Mouse (Mus musculus): ENCODE results near the gene Hs3st3b1. TPM values are rescaled to one million over a fixed set of nuclear protein-coding genes. Genes with fewer than 3 reads are reported as not detected.

Hs3st3b1 gene
- total RNA-seq (2021): under 1 TPM; 0.52 to 0.63 TPM

- DNase-seq: peak; percentile 65 to 68
These were observed at the start of gene Hs3st3b1 for GRCm38 (mm10) chr11:63922091-63922621. Hs3st3b1 (minus strand) TSS chr11:63922290.

GRCm38 (mm10) chr11:63971462-63971861, 49.4 kb upstream of the Hs3st3b1 start:
- no peak for DNase-seq

DNA sequence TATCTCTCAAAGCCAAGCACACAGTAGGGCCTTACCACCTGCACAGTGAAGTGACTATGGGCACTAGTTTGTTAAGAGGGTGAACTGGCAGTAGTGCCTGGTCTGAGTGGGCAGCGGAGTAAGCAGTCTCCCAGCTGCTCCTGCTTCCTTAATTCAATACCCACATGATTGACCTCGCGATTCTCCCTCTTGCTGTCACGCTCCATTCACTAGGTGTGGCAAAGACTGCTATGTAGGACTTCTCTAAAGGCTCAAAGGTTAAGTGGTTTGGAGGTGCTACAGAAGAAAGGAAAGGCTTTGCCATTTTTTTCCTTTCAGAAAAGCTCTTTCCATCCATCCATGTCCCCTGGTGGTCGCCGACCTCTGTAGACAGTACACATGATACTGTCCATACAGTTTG, 48.7 kb upstream of the Hs3st3b1 start:
- DNase-seq: no peak

GRCm38 (mm10) chr11:63969205-63969910, 47.3 kb upstream of the Hs3st3b1 start:
- no peak for DNase-seq

- DNase-seq: no peak
These were observed 46.4 kb upstream of the Hs3st3b1 start for GRCm38 (mm10) chr11:63968388-63969035.

DNA sequence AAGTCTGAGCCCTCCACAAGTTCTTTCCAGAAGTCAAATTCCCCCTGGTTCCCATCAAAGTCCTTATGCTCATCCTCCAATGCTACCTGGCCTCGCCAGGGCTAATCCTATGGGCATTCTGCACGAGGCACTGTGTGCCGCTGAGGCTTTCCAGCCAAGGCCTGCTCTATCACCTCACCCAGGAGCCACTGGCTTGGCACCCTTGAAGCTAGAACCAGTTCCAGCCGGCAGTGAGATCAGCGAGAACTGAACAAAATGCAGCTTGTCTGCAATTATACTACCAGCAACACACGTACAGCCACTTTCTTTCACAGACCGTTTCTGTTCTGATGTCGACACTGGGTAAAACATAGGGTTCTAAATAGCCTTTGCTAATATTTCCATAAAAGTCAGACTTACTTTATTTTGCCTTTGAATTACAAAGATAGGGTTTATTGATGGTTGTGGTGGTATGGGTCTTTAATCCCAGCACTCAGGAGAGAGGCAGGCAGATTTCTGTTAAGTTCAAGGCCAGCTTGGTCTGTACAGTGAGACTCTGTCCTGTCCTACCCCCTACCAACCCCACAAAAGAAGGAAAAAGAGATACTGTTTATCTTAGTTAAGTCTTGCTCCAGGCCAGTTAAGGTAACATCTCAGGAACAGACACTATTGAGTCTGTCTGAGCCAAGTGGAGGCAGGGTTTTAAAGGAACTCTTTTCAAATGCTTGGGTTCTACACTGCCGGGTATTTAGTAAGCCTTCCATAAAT, 45.7 kb upstream of the Hs3st3b1 start:
- no peak for DNase-seq

GRCm38 (mm10) chr11:63965437-63965836, 43.3 kb upstream of the Hs3st3b1 start:
- DNase-seq: no peak

DNA sequence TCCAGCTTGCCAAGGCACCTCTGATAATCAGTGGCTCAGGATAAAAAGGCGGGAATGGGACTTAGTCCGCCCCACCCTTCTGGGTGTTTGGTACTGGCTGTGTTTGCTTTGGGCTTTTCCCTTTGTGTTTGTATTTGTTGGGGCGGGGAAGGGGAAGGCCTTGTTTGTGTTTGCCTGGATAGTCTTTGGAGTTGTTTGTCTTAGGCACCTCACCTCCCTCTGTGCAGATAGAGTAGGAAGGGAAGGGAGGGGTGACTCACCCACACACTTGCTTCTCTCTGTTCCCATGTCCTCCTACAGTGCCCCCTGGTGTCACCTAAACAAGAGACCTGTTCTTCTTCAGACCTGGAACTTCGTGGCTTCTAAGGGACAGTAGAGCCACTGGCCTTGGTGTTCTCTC, 35.1 kb upstream of the Hs3st3b1 start:
- no peak for DNase-seq

- no peak for DNase-seq
These were observed 34.7 kb upstream of the Hs3st3b1 start for GRCm38 (mm10) chr11:63956748-63957147.

DNA sequence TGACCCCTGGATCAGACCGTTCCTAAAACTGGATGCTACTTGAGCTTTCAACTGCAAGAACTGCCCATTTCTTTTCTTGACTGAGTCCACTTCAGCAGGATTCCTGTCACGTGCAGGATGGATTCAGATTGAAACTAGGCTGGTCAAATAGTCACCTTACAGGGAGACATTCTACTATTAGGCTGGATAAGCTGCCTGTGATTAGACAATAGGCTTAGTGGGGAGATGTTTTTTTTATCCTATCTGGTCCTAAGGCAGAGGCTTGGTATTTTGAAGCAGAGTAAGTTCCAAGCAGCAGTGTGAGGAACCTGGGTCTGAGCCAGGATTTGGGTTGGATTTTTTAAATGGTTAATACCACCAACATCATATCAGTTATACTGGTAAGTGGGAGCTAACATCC, 31.8 kb upstream of the Hs3st3b1 start:
- no peak for DNase-seq

DNA sequence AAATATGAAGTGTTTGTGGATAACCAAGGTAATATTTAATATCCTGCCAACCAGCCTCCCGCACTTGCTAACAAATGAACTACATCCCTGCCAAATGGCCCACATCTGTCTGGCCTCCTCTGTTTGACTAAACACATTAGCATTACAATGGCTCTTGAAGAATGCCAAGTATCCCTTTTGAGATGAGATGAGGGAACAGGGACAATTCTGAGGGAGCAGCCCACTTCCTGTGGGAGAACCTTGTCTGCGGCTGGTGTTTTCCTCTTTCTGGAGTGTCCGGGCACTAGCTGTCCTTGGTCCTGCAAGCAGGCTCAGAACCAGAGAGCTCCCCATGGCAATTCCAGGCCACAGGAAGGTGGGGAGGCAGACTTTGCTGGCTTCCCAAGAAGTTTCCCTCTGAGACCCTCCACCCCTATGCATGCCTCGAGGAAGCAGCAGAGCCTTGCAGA, 30.7 kb upstream of the Hs3st3b1 start:
- DNase-seq: no peak

DNA sequence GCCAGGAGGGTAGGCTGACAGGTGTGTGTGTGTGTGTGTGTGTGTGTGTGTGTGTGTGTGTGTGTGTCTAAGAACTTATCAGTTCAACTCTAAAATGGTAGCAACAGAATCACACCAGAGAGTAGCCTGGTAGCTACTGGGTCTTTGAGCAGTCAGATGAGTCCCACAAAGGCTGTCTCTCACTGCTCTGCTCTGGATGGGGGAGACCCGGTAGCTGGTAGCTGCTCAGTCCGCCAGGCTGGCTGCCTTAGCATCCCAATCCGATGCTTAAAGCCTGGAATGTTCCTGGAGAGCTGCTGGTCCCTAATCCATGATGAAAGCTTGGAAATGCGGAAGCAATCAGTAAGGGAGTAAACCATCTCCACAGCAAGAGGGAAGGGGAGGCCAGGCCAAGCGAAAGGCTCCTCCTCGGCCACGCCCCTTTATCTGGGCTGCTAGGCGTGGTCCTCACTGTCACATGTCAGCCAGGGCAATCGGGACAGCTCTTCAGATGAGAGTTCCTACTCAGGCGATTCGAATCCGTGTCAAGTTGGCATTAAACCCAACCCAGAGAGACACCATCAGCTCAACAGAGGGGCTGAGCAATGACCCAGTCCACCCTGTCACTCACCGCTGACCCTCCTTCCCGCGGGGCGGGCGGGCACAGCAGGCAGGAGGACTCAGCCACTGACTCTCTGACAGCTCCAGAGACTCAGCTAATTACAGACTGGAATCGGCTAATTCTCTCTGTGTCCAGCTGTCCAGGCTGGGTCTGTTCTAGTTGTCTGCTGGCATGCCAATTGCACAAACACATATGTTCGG, 29.9 kb upstream of the Hs3st3b1 start:
- no peak for DNase-seq

GRCm38 (mm10) chr11:63948371-63948770, 26.3 kb upstream of the Hs3st3b1 start:
- DNase-seq: no peak

DNA sequence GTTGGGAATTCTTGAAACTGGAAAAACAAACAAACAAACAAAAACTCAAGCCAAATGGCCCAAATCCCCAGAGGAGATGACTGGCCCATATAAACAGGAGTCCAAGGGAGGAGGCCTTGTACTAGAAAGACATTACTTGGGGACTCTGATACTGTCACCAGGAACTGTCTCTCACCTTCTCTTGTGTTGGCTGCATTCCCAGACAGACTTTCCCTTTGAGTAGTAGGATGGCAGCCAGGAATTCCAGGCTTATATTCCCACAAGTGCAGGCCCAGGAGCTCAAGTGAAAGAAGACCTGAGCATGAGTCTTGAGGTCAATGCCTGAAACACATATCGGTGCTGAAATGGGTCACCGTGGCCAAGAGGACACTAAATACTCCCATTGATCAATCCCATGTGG, 24.9 kb upstream of the Hs3st3b1 start:
- DNase-seq: no peak

DNA sequence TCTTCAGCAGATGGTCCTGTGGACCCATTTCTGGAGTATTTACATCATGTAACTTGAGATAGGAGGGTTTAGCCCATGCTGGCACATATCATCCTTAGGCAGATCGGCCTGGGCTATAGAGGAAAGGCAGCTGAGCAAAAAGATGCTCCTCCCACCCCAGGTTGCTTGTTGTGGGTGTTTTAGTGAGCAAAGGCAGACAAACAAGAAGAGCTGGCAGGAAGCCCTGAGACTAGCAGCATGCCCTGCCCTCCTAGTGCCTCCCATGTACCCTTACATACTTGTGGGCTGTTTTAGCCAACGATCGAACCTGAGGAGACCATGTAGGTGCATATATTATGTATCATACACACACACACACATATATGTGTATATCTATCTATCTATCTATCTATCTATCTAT, 21.9 kb upstream of the Hs3st3b1 start:
- no peak for DNase-seq

DNA sequence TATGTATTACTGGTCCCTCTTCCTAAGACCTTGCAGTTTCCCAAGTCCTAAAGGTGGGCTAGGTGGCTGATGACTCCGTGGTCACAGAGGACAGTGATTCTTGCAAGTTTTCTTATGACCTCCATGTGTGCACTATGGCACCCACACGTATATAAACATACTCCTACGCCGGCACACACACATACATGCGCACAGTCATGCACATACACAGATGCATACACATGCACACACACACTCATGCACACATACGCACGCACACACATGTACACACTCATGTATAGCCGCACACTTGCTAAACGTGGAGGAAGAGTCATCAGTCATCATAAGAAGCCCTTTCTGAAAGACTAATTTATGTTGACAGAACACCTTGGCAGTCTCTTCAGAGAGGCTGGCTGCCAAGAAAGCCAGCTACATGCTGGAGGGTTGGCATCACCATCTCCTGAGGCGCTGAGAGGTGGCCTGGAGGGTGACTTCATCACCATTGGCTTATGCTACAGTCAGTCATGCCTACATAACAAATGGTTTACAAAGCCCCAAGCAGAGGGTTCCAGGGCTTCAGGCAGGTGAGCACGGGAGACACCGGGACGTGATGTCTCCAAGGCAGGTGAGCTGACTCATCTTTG, 21.3 kb upstream of the Hs3st3b1 start:
- DNase-seq: no peak

DNA sequence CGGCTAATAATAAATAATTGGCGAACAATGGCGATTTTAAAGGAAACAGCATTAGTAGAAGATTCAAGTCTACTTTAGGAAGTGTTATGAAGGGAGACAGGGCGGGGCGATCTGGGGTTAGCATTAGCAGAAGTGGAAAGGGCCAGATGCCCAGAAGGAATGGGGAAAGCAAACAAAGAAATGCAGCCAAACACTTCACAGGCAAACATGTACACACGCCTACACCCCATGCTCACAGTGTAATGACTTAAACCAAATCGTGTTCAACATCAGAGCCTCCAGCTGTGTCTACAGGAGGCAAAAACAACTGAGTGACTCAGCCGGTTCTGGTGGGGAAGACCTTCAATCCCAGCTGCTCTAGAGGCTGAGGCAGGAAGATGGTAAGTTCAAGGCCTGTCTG, 20.1 kb upstream of the Hs3st3b1 start:
- no peak for DNase-seq

GRCm38 (mm10) chr11:63936641-63937040, 14.6 kb upstream of the Hs3st3b1 start:
- no peak for DNase-seq

DNA sequence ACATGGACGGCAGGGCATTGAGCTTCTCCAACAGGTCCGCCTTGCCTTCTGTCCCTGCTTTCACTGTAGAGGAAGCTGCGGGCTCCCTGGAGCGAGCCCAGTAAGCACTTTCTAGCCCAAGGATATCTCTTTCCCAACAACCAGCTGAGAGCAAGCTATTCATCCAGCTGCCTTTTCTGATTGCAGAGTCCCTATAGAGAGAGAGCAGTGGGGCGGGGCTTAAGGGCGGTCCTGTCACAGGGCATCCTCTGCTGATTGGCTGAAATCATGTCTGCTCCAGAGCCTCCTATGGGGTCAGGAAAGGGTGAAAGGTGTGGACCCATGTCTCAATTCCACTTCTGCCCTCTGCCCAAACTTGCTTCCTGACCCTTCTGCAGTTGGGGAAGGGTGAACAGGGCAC, 4.8 kb upstream of the Hs3st3b1 start:
- no peak for DNase-seq

- DNase-seq: peak; percentile 71 to 73
These were observed 3.1 kb upstream of the Hs3st3b1 start for GRCm38 (mm10) chr11:63925161-63925582.

- no peak for DNase-seq
These were observed 2.3 kb upstream of the Hs3st3b1 start for GRCm38 (mm10) chr11:63924286-63924930.

Measured in layer of hippocampus, postnatal 36 days (tissue).